Mouse (Mus musculus) heart, embryonic 11.5 days (tissue): Measurements from ENCODE around the gene Rbbp5. TPM values are rescaled to one million over a fixed set of nuclear protein-coding genes. Genes with fewer than 3 reads are reported as not detected.

Experiments
- ATAC-seq: fragments of 200-750 bp; cut with Nextera tagmentation; replicated peaks from 2 replicates; pipeline ENCODE4 v1.8.0; 2017; ENCODE audit warnings: moderate library complexity; ENCODE audit not compliant: insufficient number of reproducible peaks, low FRiP score, low TSS enrichment
- H3K27ac ChIP-seq: fragments of 300-500 bp; sonication (generic); 2 replicates; pipeline ENCODE4 v1.5.1; 2014; ENCODE audit warnings: mild to moderate bottlenecking, low read depth, low read length
- H3K27me3 ChIP-seq: fragments of 300-500 bp; sonication (generic); 2 replicates; pipeline ENCODE4 v1.6.1; 2014; ENCODE audit warnings: mild to moderate bottlenecking, low read length, mixed read lengths; ENCODE audit not compliant: control insufficient read depth, insufficient read depth
- H3K36me3 ChIP-seq: fragments of 300-500 bp; sonication (generic); 2 replicates; pipeline ENCODE4 v1.6.1; 2014; ENCODE audit warnings: mild to moderate bottlenecking, low read length, moderate library complexity, mixed read lengths; ENCODE audit not compliant: control insufficient read depth, insufficient read depth
- H3K4me1 ChIP-seq: fragments of 300-500 bp; sonication (generic); 2 replicates; pipeline ENCODE4 v1.6.1; 2014; ENCODE audit warnings: low read length; ENCODE audit not compliant: control insufficient read depth, insufficient read depth
- H3K4me2 ChIP-seq: fragments of 300-500 bp; sonication (generic); 2 replicates; pipeline ENCODE4 v1.6.1; 2014; ENCODE audit warnings: mild to moderate bottlenecking, moderate library complexity
- H3K4me3 ChIP-seq: fragments of 300-500 bp; sonication (generic); 2 replicates; pipeline ENCODE4 v1.5.1; 2014; ENCODE audit warnings: low read depth, low read length
- H3K9ac ChIP-seq: fragments of 300-500 bp; sonication (generic); 2 replicates; pipeline ENCODE4 v1.6.1; 2014; ENCODE audit warnings: mild to moderate bottlenecking, low read depth, low read length, moderate library complexity
- H3K9me3 ChIP-seq: fragments of 300-500 bp; sonication (generic); replicated peaks from 2 replicates; pipeline ENCODE4 v1.6.1; 2016; ENCODE audit warnings: low read length; ENCODE audit not compliant: control insufficient read depth
- WGBS: fragments of 180-500 bp; shearing (Covaris S2); extraction: QIAGEN DNeasy Blood & Tissue Kit; methylation state at CpG from one replicate; pipeline ENCODE4 v1.1.7; 2014; ENCODE audit not compliant: insufficient replicate concordance; 5-methylcytosine and 5-hydroxymethylcytosine counted together
- polyA plus RNA-seq: library from polyadenylated mRNA; unstranded; fragments of >200 nt; fragmentation: Nextera tagmentation; extraction: Ambion mirVana; gene quantifications from 2 replicates; pipeline ENCODE4 v1.2.1, GENCODE M21; 2014

Gene Rbbp5
- polyA plus RNA-seq, 1 experiment from 2014 or later = 32.4 TPM

- 77% methylated on average over 8 of the region's 8 CpGs for WGBS
- H3K9ac ChIP-seq = no peak overlapping the region
- peaks cover 6% of the 10 kb centered on the region; the same call in 1 of the 2 replicates for H3K27me3 ChIP-seq
- H3K27ac ChIP-seq = no peak overlapping the region
- H3K9me3 ChIP-seq = no peaks in the 10 kb centered on the region
- H3K4me3 ChIP-seq = no peak overlapping the region
- H3K36me3 ChIP-seq = no peaks in the 10 kb centered on the region
- H3K4me1 ChIP-seq = no peaks in the 10 kb centered on the region
- no peak for ATAC-seq
- H3K4me2 ChIP-seq = no peak overlapping the region
Measured at GRCm38 (mm10) chr1:132523048-132523447, 45.9 kb downstream of the Rbbp5 start.

- ATAC-seq = no peak
- H3K4me3 ChIP-seq = no peak overlapping the region
- no peaks in the 10 kb centered on the region for H3K36me3 ChIP-seq
- H3K9me3 ChIP-seq = no peaks in the 10 kb centered on the region
- H3K27ac ChIP-seq = no peak overlapping the region
- 25% methylated on average over 4 of the region's 4 CpGs for WGBS
- no peak overlapping the region for H3K4me2 ChIP-seq
- H3K9ac ChIP-seq = no peak overlapping the region
- no peaks in the 10 kb centered on the region for H3K4me1 ChIP-seq
- peaks cover 13% of the 10 kb centered on the region for H3K27me3 ChIP-seq
Measured at GRCm38 (mm10) chr1:132523920-132524319, 46.8 kb downstream of the Rbbp5 start.

- WGBS = 6% methylated on average over 10 of the region's 10 CpGs
- H3K4me2 ChIP-seq = no peak overlapping the region
- peaks cover 5% of the 10 kb centered on the region; the same call in 1 of the 2 replicates for H3K4me1 ChIP-seq
- no peak overlapping the region for H3K27ac ChIP-seq
- H3K36me3 ChIP-seq = no peaks in the 10 kb centered on the region
- H3K9me3 ChIP-seq = no peaks in the 10 kb centered on the region
- H3K4me3 ChIP-seq = no peak overlapping the region
- peaks cover 16% of the 10 kb centered on the region for H3K27me3 ChIP-seq
- ATAC-seq = no peak
- no peak overlapping the region for H3K9ac ChIP-seq
Measured at GRCm38 (mm10) chr1:132525832-132526231, 48.7 kb downstream of the Rbbp5 start.

GRCm38 (mm10) chr1:132528071-132528470 lies 50.9 kb downstream of the Rbbp5 start:
- Histone ChIP-seq H3K27ac (no peak overlapping the region), H3K9me3 (no peaks in the 10 kb centered on the region), H3K4me3 (no peak overlapping the region), H3K27me3 (peaks cover 30% of the 10 kb centered on the region), H3K4me2 (no peak overlapping the region), H3K9ac (no peak overlapping the region), H3K4me1 (peaks cover 7% of the 10 kb centered on the region; the same call in 1 of the 2 replicates), H3K36me3 (no peaks in the 10 kb centered on the region)
- 86% methylated on average over 13 of the region's 13 CpGs for WGBS
- ATAC-seq = no peak

GRCm38 (mm10) chr1:132528647-132529334 lies 51.6 kb downstream of the Rbbp5 start:
- H3K27me3 ChIP-seq = peaks cover 37% of the 10 kb centered on the region

GRCm38 (mm10) chr1:132530631-132531191 lies 53.5 kb downstream of the Rbbp5 start:
- Histone ChIP-seq H3K9ac (no peak overlapping the region), H3K4me3 (no peak overlapping the region), H3K36me3 (no peaks in the 10 kb centered on the region), H3K4me2 (no peak overlapping the region), H3K4me1 (peaks cover 7% of the 10 kb centered on the region; the same call in 1 of the 2 replicates), H3K27me3 (peaks cover 56% of the 10 kb centered on the region), H3K9me3 (no peaks in the 10 kb centered on the region), H3K27ac (no peak overlapping the region)
- ATAC-seq = no peak
- 12% methylated on average over 5 of the region's 5 CpGs for WGBS

More at GRCm38 (mm10) chr1:132528647-132529334, 51.6 kb downstream of the Rbbp5 start:
- 80% methylated on average over 19 of the region's 19 CpGs for WGBS
- no peaks in the 10 kb centered on the region for H3K9me3 ChIP-seq
- H3K9ac ChIP-seq = no peak overlapping the region
- no peak overlapping the region for H3K27ac ChIP-seq
- no peak overlapping the region for H3K4me3 ChIP-seq
- no peak for ATAC-seq
- H3K4me1 ChIP-seq = peaks cover 7% of the 10 kb centered on the region; the same call in 1 of the 2 replicates
- no peak overlapping the region for H3K4me2 ChIP-seq
- no peaks in the 10 kb centered on the region for H3K36me3 ChIP-seq

GRCm38 (mm10) chr1:132532521-132532920 lies 55.4 kb downstream of the Rbbp5 start:
- Histone ChIP-seq H3K27me3 (peaks cover 61% of the 10 kb centered on the region), H3K36me3 (no peaks in the 10 kb centered on the region), H3K4me2 (no peak overlapping the region), H3K9ac (no peak overlapping the region), H3K27ac (no peak overlapping the region), H3K4me3 (no peak overlapping the region), H3K9me3 (no peaks in the 10 kb centered on the region), H3K4me1 (peaks cover 7% of the 10 kb centered on the region; the same call in 1 of the 2 replicates)
- ATAC-seq = no peak
- 45% methylated on average over 9 of the region's 9 CpGs for WGBS

GRCm38 (mm10) chr1:132533840-132534239 lies 56.7 kb downstream of the Rbbp5 start:
- Histone ChIP-seq H3K27ac (no peak overlapping the region), H3K36me3 (no peaks in the 10 kb centered on the region), H3K4me2 (no peak overlapping the region), H3K27me3 (peaks cover 66% of the 10 kb centered on the region), H3K9me3 (no peaks in the 10 kb centered on the region), H3K4me3 (no peak overlapping the region), H3K9ac (no peak overlapping the region), H3K4me1 (peaks cover 7% of the 10 kb centered on the region; the same call in 1 of the 2 replicates)
- ATAC-seq = no peak
- WGBS = 3% methylated on average over 8 of the region's 8 CpGs
